Mouse (Mus musculus) left cerebral cortex, postnatal 14 days (tissue): ENCODE measurements at regions not wholly inside any gene's neighbourhood (a gene's known extent, or its start where the extent isn't known, plus 50 kb on each side); places are given as distances from the start of the nearest gene placed in this dataset.

ENCODE experiments used
- DNase-seq, 2 experiments: peaks; one replicate each; pipeline ENCODE4 v3.0.0; 2021 to 2022; ENCODE audit warnings: low spot score in 2 of 2, mixed read lengths in 1 of 2
- intact Hi-C: fragments of 180-260 bp; cut with DNase I; formaldehyde crosslinking; loops from one replicate; pipeline ENCODE4 v1.15.1; 2025

DNA sequence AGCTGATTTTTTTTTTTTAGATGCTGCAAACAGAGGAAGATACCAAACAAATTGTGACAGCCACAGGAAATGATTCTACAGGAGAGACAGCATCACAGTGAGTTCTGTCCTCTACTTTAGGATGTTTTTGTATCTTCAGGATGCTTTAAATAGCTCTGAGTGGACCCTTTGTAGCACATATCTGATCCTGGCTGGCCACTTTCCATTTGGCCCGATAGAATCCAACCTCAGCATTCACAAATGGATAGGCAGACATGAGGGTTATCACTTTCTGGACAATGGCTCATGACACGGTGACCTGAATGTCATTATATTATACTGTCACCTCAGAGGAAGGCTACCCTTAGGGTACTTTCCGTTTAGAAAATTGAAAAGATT is 379.3 kb downstream of the Gm10295 start:
- no peak for DNase-seq
- intact Hi-C loops, result no loop called here

DNA sequence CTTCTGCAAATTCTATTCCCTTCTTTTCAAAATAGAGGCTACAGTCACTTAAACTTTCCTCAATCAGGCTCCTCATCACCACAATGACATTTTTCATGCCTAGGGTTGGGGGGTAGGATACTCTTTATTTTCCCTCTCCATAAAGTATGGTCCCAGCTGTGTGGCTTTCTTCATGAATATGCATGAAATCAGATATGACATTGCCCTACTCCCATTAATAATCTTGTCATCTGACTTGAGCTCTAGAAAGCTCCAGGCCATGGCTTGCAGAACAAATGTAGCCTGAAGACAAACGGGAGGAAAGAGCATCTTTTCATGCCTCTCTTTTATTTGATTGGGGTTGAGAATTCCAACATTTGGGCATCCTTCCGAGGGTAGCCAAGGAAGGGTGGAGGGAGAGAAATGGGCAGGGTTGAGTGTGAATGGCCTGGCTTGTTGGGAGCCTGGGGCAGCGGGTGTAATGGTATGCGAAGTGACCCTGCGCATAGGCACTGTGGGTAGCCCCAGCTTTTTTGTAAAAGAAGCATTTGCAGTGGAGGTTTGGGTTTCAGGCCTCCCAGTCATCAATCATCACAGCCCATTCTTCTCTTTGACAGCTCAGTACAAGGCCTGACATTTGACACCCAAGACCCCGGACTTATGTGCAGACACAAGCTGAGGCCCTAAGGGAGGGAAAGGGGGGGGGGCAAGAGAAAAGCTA is 379.8 kb downstream of the Gm10295 start:
- intact Hi-C loops, result no loop called here
- no peak for DNase-seq

DNA sequence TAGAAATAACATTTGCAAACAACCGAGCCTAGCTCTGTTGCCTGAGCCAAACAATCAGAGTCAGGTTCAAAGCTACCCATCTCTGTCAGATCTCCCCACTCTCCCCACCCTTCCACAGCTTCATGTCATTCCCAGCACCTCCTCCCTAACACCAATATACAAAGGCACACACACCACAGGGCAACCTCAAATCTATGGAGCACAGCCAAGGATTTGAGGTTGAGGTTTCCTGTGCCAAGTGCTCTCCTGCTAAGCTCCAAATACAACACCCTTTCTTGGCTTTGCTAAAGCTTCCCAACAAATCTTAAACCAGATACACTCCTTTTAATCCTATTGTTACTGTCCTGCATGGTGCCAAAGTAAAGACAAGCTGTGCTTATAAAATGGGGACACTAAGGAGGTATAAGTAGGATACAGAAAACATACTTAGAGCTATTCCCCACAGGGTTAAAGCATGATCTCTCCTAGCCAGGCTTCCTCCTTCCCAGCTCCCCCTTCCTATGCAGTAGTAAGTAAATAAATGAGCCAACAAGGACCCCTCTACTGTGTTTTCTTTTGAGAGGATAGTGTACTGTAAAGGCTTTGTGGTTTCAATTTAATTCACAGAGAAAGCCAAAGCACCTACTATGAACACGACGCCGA is 398.8 kb downstream of the Gm10295 start:
- DNase-seq, result no peak
- intact Hi-C loops, result no loop called here

DNA sequence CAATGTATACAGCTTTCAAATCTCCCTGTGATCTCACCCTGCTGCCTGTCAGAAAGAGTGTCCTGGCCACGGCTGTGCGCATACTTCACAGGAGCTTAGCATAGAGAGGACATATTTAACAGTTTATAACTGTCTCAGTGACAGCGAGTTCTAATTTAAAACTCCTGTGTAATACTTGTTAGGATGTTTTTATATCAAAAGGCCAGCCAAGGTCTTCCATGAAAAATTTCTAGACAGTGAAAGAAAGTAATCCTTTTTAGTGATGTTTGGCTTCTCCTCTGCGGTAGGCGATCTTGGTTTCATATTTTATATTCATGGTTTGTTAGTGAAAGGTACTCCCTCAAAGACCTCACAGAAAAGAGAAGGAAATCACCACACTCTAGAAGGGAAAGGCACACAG is 403.0 kb downstream of the Gm10295 start:
- DNase-seq, result peak in 1 of 2 experiments; percentile 1
- intact Hi-C loops, result no loop called here

DNA sequence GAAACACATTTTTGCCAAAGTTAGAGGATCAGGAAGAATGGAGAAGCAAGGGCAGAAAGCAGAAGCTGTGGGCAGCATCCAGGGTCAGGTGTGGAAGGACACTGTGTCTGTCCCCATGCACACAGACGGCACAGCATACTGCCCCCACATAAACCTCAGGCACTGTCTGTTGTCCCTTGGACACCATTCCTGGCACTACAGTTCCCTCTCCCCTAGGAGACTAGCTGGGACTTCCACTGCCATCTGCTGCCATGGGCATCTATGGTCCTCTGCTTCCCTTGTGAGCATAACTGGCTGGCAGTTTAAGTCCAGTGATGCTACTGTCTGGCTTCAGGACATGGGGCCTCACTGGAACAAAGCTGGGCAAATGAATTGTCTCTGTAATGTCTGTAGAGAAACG is 405.0 kb downstream of the Gm10295 start:
- intact Hi-C loops, result no loop called here
- no peak for DNase-seq

DNA sequence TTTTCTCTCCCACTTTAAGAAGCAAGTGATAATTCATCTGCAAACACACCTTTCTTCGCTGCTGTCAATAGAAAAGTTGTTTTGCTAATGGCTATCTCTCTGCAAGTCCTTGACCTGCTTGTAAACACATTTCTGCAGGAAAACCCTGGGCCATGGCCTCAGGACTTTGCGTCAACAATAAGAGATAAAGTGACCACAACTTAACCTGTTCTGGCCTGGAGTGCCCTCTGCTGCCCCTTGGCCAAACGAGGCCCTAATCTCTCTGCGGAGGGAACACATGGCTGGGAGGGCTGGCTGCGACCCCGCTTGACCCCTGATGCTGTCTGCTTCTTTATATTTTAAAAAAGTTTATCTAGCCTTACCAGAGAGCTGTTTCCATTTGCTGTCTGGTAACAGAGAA is 420.4 kb downstream of the Gm10295 start:
- intact Hi-C loops, result no loop called here
- no peak for DNase-seq

DNA sequence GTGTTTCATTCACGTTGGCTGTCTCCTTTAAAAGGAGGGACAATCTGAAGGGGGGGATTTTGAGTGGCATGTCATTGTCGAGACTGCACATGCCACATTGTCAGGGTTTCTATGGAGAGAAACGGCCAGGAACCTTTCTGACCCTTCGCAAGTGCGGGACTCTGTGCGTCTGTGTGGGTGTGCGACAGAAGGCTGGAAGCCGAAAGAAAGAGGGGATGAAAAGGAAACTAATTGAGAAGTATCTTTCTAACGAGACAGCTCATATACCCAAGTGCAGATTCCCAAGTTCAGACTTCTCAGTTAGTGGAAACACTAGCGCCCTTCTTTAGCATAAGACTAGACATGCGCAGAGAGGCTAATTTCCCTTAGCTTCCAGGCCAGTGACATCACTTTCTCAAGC is 421.4 kb downstream of the Gm10295 start:
- intact Hi-C loops, result no loop called here
- DNase-seq, result no peak

DNA sequence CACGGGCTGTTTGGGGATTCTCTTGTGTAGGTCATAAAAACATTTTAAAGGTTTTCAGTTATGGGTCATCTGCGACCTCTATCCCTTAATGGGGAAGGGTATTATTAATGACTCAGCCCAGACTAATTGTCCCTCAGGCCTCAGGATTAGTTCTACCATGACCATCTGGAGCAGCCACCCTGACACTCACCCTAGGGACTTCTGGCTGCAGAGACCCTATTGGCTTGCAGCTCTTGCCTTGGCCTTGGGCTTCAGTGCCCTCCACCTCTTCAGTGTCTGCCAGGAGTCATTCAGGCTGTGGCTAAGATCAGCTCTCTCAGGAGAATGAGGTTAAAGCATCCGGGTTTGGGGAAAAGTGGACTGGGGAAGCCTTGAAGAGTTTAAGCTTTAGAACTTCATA is 423.3 kb downstream of the Gm10295 start:
- no peak for DNase-seq
- intact Hi-C loops, result no loop called here

DNA sequence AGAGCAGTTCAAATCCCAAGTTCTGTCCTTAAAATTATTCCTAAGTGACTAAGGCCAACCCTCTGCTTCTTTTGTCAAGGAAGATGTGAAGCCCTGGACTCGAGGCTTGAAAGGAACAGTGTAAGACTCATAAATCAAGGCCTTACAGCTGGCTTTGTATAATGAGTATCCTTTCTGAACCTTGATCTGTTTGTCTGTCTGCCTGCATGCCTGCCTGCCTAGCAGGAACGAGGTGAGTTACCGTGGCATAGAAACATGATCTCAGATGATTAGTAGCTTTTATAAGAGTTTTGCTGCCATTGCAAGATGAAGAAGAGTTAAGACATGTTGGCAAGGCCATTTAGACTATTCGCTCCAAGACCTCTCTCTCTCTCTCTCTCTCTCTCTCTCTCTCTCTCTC is 434.3 kb downstream of the Gm10295 start:
- intact Hi-C loops, result no loop called here
- no peak for DNase-seq

DNA sequence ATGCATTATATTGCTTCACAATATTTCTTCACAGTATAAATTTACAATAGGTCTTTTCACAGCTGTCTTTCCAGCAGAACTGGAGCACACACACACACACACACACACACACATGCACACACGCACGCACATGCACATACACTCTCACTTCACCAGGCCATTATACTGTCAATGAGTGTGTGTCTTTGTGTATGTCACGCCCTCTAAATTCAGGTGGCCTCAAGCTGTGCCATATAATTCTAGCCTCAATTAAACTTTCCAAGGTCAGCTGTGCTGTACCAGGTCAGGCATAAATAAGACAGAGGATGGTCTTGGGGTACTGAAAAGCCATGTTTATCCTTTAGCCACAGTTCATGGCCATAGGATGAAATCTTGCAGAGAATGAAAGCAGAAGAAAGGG is 442.4 kb downstream of the Gm10295 start:
- intact Hi-C loops, result no loop called here
- no peak for DNase-seq

DNA sequence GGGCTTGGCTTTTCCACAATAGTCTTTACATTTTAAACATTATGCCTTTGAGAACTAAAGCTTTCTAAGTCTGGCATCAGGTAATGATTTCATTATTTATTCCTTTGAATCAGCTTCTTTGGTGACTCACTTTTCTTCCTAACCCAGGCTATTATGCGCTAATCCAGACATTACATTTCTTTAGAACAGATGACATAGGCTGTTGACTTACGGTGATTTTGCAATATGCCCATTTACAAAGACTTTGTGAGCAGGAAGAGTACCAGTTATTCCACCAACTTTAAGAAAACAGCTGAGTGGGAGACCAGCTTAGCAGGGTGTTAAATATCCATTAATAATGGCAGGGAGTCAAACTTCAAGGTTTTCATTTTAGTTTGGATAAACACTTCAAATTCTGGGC is 459.6 kb downstream of the Gm10295 start:
- intact Hi-C loops, result no loop called here

DNA sequence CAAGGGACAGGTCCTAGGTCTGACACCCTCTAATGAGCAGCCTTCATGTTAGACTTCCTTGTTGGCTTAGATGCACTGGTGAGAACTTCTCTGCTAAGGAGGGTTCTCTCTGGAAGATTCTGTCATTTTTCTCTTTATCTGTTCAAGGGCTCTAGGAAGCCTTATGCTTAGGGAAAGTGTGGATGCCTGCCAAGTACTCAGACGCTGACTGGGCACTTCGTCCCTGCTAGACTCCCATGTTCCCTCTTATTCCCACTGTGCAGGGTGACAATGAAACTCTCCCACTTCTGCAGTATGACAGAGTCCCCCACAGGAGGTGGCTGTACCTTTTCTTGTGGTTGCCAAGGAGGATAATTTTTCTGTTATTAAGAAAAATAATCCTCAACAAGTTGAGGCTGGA is 470.8 kb downstream of the Gm10295 start:
- peak in 1 of 2 experiments; percentile 5 for DNase-seq
- intact Hi-C loops, result no loop called here

More for the DNA sequence above, 459.6 kb downstream of the Gm10295 start:
- DNase-seq, result no peak

DNA sequence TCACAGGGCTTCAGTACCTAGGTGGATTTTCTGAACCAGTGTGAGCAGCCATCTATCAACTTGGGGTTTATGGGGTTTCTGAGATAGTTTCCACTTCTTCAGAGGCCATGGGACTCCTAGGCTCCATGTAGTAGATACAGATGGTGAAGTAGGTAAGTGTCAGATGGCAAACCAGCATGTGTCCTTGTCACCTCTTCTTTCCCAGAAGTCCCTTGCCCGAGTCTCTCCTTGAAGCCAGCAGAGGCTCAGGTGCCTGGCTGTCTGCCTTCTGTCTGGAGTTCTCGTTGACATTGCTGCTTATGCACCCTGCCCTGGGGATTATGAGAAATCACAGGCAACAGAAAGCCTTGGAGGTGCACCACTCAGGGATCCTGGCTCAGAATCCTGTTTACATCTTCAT is 476.9 kb downstream of the Gm10295 start:
- intact Hi-C loops, result no loop called here

DNA sequence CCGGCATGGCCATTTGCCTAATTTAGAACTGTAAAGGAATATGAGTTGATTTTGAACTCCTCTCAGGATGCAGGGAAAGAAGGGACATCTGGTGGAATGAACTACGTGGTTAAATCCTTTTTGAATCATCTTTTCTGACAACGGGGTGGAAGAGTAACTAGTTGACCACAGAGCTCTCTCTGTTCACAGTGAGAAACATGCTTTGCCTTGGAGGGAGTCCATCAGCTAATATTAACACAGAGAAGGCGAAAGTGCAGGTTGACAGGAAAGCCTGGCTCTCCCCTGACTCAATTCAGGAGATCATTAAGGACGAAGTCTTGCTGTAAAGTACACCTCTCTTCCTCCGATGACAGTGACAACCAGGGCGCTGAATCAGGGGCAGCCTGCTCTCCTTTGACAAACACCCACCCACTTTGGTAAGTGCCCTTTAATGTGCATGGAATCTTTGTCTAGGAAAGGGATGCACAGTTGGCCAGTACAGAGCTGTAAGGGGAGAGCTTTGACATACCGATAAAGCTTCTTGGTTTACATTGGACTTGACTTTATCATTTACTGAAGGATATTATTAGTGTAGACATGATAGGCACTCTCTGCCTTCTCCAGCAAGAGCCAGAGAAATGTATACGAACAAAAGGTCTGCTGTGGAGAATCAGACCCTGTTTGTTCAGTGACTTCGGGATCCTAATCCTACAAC is 480.3 kb downstream of the Gm10295 start:
- DNase-seq, result no peak

More for the DNA sequence above, 476.9 kb downstream of the Gm10295 start:
- DNase-seq, result no peak

DNA sequence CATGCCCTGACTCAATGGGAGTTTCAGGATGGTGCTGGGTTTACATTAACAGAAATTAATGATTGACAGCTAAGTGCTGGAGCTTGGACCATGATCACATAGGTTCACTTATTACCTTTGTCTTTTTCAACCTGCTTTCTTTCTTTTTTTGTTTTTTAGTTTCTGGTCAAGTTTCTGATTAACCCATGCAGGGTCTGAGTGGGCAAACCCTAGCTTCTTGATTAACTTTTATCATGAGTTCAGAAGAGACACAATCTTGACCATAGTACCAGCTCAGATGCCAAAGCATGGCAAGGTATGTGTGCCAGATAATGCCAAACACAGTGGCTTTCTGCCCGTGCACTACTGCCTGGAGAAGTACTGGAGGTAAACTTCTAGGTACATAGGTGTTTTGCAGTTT is 482.2 kb downstream of the Gm10295 start:
- intact Hi-C loops, result no loop called here
- no peak for DNase-seq

More for the DNA sequence above, 480.3 kb downstream of the Gm10295 start:
- intact Hi-C loops, result no loop called here

DNA sequence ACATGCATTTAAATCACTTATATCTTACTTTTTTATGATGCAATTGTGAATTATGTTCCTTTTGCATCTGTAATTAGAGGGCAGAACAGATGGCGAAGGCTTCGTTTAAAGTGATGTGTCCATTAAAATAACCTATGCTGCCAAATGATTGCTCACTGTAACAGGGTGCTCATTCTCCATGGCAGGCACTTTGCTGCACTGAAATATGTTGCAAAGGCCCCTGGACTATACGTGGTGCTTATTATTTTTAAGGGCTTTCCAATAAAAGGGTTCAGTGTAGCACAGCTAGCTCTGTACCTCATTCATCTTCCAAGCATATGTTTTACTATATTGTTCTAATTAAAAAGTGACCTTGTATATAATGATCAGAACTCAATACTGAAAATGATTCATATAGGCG is 491.3 kb downstream of the Gm10295 start:
- intact Hi-C loops, result no loop called here
- no peak for DNase-seq

DNA sequence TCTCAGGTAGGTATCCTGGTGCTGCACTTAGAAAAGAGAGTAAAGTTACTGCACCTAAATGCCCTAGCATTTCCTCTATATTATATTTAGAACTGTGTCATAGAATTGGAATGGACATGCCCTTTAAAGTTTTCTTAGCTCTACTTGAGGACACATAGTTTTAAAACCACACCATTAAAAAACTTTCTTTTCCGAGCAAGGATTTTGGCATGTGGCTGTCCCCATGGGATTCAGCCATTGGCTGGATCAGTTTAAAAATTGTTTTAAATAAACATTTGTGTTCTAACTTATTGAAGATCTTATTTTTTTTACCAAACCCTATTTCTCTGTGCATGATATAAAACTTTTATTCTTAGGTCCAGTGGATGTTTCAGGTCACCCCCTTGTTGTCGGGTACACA is 484.2 kb upstream of the Nr2f2 start:
- no peak for DNase-seq
- intact Hi-C loops, result no loop called here

DNA sequence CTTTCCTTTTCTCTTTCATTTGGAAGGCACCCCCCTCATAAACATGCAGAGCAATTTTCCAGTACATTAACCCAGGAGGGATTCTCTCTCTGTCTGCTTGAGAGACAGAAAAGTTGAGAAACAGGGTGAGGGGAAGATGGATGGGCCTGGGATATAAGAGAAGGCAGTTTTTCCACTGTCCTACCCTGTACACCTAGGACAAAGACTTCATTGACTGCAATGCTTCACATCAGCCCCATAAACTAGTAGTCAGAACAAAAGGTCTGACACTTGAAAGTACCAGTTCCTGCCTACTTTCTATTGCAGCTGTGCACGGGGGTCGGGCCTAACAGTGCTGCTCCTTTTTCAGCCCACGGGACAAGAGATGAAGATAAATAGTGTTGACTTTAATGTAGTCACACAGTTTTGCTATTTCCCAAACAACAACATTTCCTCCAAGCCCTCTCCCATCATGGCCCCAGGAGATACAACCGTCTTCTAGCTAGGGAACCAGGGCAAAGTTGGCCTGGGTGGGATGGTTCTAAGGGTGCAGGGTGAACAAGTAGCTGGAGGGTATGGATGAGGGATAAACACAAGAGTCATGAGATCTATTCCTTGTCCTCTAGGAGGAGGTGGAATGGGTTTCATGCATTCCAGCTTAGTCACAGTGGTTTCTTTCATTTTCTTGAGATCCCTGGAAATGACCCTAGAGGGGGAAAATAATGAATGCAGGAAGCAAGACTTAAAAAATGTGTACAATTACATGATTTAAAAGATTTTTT is 481.7 kb upstream of the Nr2f2 start:
- intact Hi-C loops, result no loop called here
- no peak for DNase-seq

DNA sequence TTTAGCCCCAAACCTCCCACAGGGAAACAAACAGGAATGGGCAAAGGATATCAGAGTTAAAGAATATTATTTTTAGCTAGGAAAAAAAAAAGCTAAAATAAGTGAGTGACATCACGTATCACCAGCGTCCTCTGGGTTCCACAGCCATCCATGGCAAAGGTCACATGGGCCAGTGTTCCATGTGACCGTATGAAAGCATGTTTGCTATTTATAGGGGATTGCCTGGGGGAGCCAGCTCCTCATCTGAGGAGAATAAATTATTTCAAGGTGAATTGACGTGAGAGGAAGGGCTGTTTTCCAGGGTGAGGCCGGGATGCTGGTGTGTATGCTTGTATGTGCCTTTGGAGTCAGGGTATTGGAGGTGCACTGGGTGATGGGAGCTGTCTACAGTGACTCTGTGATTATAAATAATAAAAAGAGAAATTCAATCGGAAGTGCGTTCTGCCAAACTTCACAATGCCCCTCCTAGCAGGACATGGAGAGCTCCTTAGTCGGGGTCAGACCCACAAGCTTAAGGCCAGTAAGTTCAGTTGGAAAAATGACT is 481.0 kb upstream of the Nr2f2 start:
- intact Hi-C loops, result no loop called here
- DNase-seq, result no peak

DNA sequence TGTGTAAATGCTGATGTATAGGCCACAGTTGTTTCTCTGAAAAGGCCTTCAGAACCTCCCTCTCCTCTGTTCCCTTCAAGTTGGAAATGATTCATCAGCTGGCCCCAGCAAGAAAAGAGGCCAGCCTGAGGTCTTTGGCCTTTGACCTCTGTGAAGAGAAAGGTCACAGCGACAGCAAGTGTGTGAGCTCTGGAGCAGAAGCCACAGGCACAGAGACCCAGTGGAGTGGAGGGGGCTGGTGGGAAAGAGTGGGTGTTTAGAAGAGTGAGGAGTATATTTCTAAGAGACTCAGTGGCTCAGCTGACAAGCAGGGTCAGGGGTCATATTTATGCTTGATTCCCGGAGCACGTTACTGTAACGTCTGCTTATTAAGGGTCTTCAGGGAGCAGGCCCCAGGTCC is 479.5 kb upstream of the Nr2f2 start:
- intact Hi-C loops, result no loop called here
- DNase-seq, result no peak
